Mouse (Mus musculus): ENCODE data around the gene Olfr876.

Olfr876 gene

GRCm38 (mm10) chr9:37802731-37803130 lies at the start of gene Olfr876:
Gene Olfr876 (plus strand): TSS chr9:37803031.
- no peak for DNase-seq (ENCODE audit: low read depth, low spot score)

- DNase-seq (ENCODE audit: low read depth, low spot score), result no peak
These were observed 41.1 kb upstream of the Olfr876 start for GRCm38 (mm10) chr9:37761728-37762127.

DNA sequence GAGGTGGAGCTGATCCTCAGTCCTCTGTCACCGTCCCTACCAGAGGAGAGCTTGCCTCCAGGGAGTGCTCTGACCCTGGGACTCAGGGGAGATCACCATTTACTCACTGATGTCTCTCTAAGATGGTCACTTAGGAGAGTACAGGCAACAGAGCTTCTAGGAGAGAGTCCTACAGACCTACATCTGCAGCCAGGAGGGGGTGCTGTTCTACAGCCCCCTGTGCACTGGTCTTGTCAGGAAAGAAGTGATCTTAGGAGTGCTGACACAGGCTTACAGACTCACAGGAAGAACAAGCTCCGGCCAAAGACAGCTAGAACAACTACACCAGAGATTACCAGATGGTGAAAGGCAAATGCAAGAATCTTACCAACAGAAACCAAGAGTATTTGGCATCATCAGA lies 40.3 kb upstream of the Olfr876 start:
- DNase-seq (ENCODE audit: low read depth, low spot score), result peak; percentile 71

DNA sequence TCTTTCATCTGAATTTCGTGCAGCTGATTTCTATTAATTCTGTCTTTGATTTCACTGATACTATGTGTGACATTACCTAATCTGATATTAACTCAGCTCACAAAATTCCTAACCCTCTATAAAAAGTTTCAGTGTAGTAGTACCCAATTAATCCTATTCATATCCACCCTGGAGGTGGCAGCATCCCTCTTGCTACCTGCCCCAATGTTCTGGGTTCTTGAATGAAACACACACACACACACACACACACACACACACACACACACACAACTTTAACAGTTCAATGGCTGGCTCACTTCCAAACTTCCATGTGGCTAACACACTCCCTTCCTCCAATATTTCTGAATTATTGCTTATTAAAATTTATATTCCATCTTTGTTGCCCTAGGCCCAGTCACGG lies 32.2 kb upstream of the Olfr876 start:
- no peak for DNase-seq (ENCODE audit: low read depth, low spot score)

DNA sequence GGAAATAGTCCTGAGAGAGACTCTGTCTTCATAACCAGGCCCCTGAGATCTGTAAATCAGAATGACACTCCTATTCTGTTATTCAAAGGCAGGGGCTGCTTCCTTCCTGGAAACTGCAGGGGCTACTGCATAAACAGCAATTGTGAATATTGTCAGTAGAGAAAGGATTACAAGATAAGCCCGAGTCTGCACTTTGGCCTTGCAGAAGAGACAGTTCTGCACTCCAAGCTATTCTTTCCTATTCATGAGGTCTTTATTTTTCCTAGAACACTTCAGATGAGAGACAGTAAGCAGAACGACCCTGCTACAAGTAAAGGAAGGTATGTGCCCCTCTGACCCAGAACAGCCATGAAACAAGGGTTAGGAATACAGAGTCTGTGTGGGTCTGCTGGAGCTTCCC lies 31.1 kb upstream of the Olfr876 start, which contains the start of gene Olfr875:
Olfr875 (plus strand) TSS at position 99 of the 400 bp plus-strand sequence.
- no peak for DNase-seq (ENCODE audit: low read depth, low spot score)

GRCm38 (mm10) chr9:37782766-37783260 lies 20.0 kb upstream of the Olfr876 start:
- DNase-seq (ENCODE audit: low read depth, low spot score), result peak; percentile 69

GRCm38 (mm10) chr9:37783394-37784387 lies 19.1 kb upstream of the Olfr876 start:
- DNase-seq (ENCODE audit: low read depth, low spot score), result peak; percentile 40

DNA sequence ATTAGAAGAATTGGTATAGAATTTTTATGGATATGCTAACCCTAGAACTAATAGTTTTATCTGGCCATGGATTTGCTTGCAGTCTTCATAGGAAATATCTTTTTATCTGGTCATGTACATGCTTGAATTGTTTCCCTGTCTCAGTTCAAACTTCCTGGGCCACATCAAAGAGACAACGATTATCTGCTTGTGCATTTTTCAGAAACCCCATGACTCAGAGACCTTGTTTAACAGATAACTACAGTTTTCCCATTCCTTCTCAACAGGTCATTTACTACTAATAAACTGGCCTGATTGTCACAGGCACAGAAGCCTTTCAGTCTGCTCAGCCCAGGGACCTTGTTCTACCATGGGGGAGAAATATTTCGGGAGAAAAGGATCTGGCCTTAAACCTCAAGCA lies 16.4 kb upstream of the Olfr876 start:
- DNase-seq (ENCODE audit: low read depth, low spot score), result no peak

- no peak for DNase-seq (ENCODE audit: low read depth, low spot score)
These were observed 776 bp upstream of the Olfr876 start for GRCm38 (mm10) chr9:37802055-37802454.

GRCm38 (mm10) chr9:37807235-37807634 lies 4.4 kb downstream of the Olfr876 start:
- DNase-seq (ENCODE audit: low read depth, low spot score), result no peak

DNA sequence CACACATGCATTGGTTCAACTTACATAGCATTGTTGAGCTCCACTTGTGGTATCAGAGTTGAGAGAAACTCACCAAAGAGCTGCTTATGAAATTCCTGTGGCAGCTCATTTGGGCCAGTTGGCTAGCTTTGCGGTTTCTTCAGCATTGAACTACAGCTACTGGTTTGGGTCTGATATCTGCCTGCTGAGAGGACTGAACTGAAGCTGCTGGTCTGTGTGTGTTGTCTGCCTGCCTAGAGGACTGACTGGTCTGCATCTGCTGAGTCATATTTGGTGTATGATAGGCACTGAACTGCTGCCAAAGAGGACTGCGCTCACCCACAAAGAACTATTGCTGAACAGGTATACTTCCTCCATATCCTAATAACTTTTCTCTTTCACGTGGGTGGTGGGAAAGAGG lies 5.6 kb downstream of the Olfr876 start:
- no peak for DNase-seq (ENCODE audit: low read depth, low spot score)

DNA sequence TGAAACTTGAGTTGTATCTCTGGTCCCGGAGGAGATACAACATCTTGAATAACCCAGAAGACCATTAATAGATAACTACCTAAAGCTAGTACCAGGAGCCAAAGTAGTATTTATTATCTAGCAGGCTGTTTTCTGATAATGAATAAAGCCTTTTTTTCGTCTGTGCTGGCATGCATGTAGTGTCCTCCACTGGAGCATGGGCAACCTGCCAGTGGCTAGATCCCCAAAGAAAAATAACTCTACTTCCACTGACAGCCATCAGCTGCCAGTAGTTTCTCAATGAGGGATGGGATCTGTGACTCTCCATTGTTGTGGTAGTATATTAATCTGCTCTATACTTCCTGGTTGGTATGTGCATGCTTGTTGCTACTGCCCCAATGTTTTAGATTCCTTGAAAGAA lies 6.1 kb downstream of the Olfr876 start:
- DNase-seq (ENCODE audit: low read depth, low spot score), result no peak

DNA sequence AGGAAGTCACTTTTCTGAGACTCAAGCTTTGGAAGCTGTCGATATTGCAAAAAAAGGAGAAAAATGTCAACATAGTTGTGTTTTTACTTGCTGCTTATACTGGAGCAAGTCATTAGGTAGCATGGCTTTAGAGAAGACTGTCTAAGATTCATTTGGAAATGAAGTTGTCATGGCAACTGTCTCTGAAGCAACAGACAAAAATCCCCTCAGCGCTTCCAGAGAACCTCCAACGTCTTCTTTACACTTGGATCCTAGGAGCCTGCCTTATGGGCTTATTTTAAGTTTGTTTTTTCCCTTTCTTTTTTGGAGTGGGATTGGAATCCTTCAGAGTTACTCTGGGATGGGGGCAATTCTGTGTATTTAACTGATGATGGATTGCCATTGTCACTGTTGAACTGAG lies 11.9 kb downstream of the Olfr876 start:
- no peak for DNase-seq (ENCODE audit: low read depth, low spot score)

GRCm38 (mm10) chr9:37829881-37830280 lies 27.1 kb downstream of the Olfr876 start:
- DNase-seq (ENCODE audit: low read depth, low spot score), result no peak

- DNase-seq (ENCODE audit: low read depth, low spot score), result no peak
These were observed 30.5 kb downstream of the Olfr876 start for GRCm38 (mm10) chr9:37833341-37833740.

- no peak for DNase-seq (ENCODE audit: low read depth, low spot score)
These were observed 46.4 kb downstream of the Olfr876 start for GRCm38 (mm10) chr9:37849267-37849666.

- DNase-seq (ENCODE audit: low read depth, low spot score), result no peak
These were observed 51.1 kb downstream of the Olfr876 start, which contains the start of gene Olfr877 for GRCm38 (mm10) chr9:37853969-37854368. Gene Olfr877 (plus strand): TSS chr9:37854269.

All from ES-CJ7 (cell line).